Mouse (Mus musculus) bone marrow macrophage, adult 2 months (primary cell): ENCODE results near the gene 9930021J03Rik.

Source experiments
- CTCF ChIP-seq: IDR thresholded peaks from 2 replicates; pipeline ENCODE4 v1.5.1; 2012; ENCODE audit warnings: low read depth, mild to moderate bottlenecking, low read length, moderate library complexity
- POLR2A ChIP-seq: IDR thresholded peaks from 2 replicates; pipeline ENCODE4 v1.6.1; 2012; ENCODE audit warnings: mild to moderate bottlenecking, low read depth, low read length, borderline replicate concordance

GRCm38 (mm10) chr19:29704436-29704835 is 101.4 kb downstream of the 9930021J03Rik start:
- TF ChIP-seq POLR2A = no peak
- no peak for TF ChIP-seq CTCF
